Mouse (Mus musculus) heart, embryonic 11.5 days (tissue): ENCODE measurements at regions not wholly inside any gene's neighbourhood (a gene's known extent, or its start where the extent isn't known, plus 50 kb on each side); places are given as distances from the start of the nearest gene placed in this dataset.

Experiments used
- ATAC-seq: fragments of 200-750 bp; cut with Nextera tagmentation; replicated peaks from 2 replicates; pipeline ENCODE4 v1.8.0; 2017; ENCODE audit warnings: moderate library complexity; ENCODE audit not compliant: insufficient number of reproducible peaks, low FRiP score, low TSS enrichment
- H3K27ac ChIP-seq: fragments of 300-500 bp; sonication (generic); 2 replicates; pipeline ENCODE4 v1.5.1; 2014; ENCODE audit warnings: mild to moderate bottlenecking, low read depth, low read length
- H3K27me3 ChIP-seq: fragments of 300-500 bp; sonication (generic); 2 replicates; pipeline ENCODE4 v1.6.1; 2014; ENCODE audit warnings: mild to moderate bottlenecking, low read length, mixed read lengths; ENCODE audit not compliant: control insufficient read depth, insufficient read depth
- H3K36me3 ChIP-seq: fragments of 300-500 bp; sonication (generic); 2 replicates; pipeline ENCODE4 v1.6.1; 2014; ENCODE audit warnings: mild to moderate bottlenecking, low read length, moderate library complexity, mixed read lengths; ENCODE audit not compliant: control insufficient read depth, insufficient read depth
- H3K4me1 ChIP-seq: fragments of 300-500 bp; sonication (generic); 2 replicates; pipeline ENCODE4 v1.6.1; 2014; ENCODE audit warnings: low read length; ENCODE audit not compliant: control insufficient read depth, insufficient read depth
- H3K4me2 ChIP-seq: fragments of 300-500 bp; sonication (generic); 2 replicates; pipeline ENCODE4 v1.6.1; 2014; ENCODE audit warnings: mild to moderate bottlenecking, moderate library complexity
- H3K4me3 ChIP-seq: fragments of 300-500 bp; sonication (generic); 2 replicates; pipeline ENCODE4 v1.5.1; 2014; ENCODE audit warnings: low read depth, low read length
- H3K9ac ChIP-seq: fragments of 300-500 bp; sonication (generic); 2 replicates; pipeline ENCODE4 v1.6.1; 2014; ENCODE audit warnings: mild to moderate bottlenecking, low read depth, low read length, moderate library complexity
- H3K9me3 ChIP-seq: fragments of 300-500 bp; sonication (generic); replicated peaks from 2 replicates; pipeline ENCODE4 v1.6.1; 2016; ENCODE audit warnings: low read length; ENCODE audit not compliant: control insufficient read depth
- WGBS: fragments of 180-500 bp; shearing (Covaris S2); extraction: QIAGEN DNeasy Blood & Tissue Kit; methylation state at CpG from one replicate; pipeline ENCODE4 v1.1.7; 2014; ENCODE audit not compliant: insufficient replicate concordance; 5-methylcytosine and 5-hydroxymethylcytosine counted together

- ATAC-seq = no peak
- Histone ChIP-seq H3K9me3 (no peaks in the 10 kb centered on the region), H3K4me2 (no peak overlapping the region), H3K27me3 (no peaks in the 10 kb centered on the region), H3K9ac (no peak overlapping the region), H3K27ac (no peak overlapping the region), H3K4me3 (no peak overlapping the region), H3K36me3 (no peaks in the 10 kb centered on the region), H3K4me1 (peaks cover 3% of the 10 kb centered on the region; the same call in 1 of the 2 replicates)
- 87% methylated on average over 7 of the region's 7 CpGs for WGBS
Observed at GRCm38 (mm10) chr17:87867611-87868010, 53.2 kb upstream of the Rpl36-ps4 start.

GRCm38 (mm10) chr17:87866719-87867318, 54.0 kb upstream of the Rpl36-ps4 start:
- Histone ChIP-seq H3K9me3 (no peaks in the 10 kb centered on the region), H3K4me1 (peaks cover under 1% of the 10 kb centered on the region; the same call in 1 of the 2 replicates), H3K36me3 (no peaks in the 10 kb centered on the region), H3K9ac (no peak overlapping the region), H3K4me2 (no peak overlapping the region), H3K27ac (no peak overlapping the region), H3K27me3 (no peaks in the 10 kb centered on the region), H3K4me3 (no peak overlapping the region)
- 80% methylated on average over 15 of the region's 15 CpGs for WGBS
- no peak for ATAC-seq

- Histone ChIP-seq H3K36me3 (no peaks in the 10 kb centered on the region), H3K27me3 (no peaks in the 10 kb centered on the region), H3K4me2 (peak overlapping the region; percentile 41), H3K9me3 (no peaks in the 10 kb centered on the region), H3K4me1 (peaks cover 4% of the 10 kb centered on the region; the same call in 1 of the 2 replicates), H3K4me3 (no peak overlapping the region), H3K27ac (no peak overlapping the region), H3K9ac (no peak overlapping the region)
- no peak for ATAC-seq
- 18% methylated on average over 10 of the region's 10 CpGs for WGBS
Observed at GRCm38 (mm10) chr17:87866165-87866564, 54.6 kb upstream of the Rpl36-ps4 start.

GRCm38 (mm10) chr17:87865439-87865838, 55.3 kb upstream of the Rpl36-ps4 start:
- no peak overlapping the region for H3K4me3 ChIP-seq
- H3K9ac ChIP-seq = no peak overlapping the region
- H3K27ac ChIP-seq = peak overlapping the region; percentile 6; the same call in 1 of the 2 replicates
- no peak overlapping the region for H3K4me2 ChIP-seq
- no peaks in the 10 kb centered on the region for H3K36me3 ChIP-seq
- H3K4me1 ChIP-seq = peaks cover 4% of the 10 kb centered on the region; the same call in 1 of the 2 replicates
- no peaks in the 10 kb centered on the region for H3K27me3 ChIP-seq
- 85% methylated on average over 8 of the region's 8 CpGs for WGBS
- H3K9me3 ChIP-seq = no peaks in the 10 kb centered on the region
- ATAC-seq = no peak

DNA sequence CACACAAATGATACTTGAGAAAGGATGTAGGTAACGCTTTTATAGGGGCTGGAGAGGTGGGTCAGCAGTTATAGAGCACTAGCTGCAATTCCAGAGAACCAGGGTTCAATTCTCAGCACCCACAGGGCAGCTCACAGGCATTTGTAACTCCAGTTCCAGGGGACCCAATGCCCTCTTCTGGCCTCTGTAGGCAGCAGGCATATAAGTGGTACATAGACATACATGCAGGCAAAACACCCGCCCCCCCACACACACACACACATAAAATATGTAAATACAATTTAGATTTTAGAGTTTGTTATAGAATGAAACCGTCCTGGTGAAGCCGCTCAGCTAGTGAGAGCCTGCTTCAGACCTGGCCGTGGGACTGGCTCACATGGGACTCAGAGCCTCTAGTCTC, 55.9 kb upstream of the Rpl36-ps4 start:
- 92% methylated on average over 5 of the region's 5 CpGs for WGBS
- Histone ChIP-seq H3K4me3 (no peak overlapping the region), H3K4me1 (peaks cover 4% of the 10 kb centered on the region; the same call in 1 of the 2 replicates), H3K36me3 (no peaks in the 10 kb centered on the region), H3K9ac (no peak overlapping the region), H3K9me3 (no peaks in the 10 kb centered on the region), H3K27me3 (no peaks in the 10 kb centered on the region), H3K4me2 (no peak overlapping the region), H3K27ac (no peak overlapping the region)
- no peak for ATAC-seq

DNA sequence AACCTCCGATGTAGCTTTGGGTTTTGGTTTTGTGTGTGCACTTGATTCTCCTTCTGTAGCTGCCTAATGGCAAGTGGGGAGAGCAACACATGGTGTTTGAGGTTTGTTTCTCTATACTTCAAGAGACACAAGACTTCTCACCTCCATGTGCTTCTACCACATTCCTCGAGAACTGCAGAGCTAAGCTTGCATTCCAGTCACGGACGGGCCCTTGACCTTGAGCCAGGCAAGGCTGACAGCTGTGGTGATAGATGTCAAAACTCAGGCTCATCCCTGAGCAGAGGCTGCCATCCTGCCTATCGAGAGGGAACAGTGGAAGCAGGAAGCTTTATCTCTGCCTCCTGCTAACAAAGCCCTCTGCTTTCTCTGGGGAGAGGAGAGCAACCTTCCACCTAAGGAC, 59.2 kb upstream of the Rpl36-ps4 start:
- no peak overlapping the region for H3K4me3 ChIP-seq
- no peak for ATAC-seq
- no peaks in the 10 kb centered on the region for H3K27me3 ChIP-seq
- H3K4me1 ChIP-seq = peaks cover 4% of the 10 kb centered on the region; the same call in 1 of the 2 replicates
- no peaks in the 10 kb centered on the region for H3K36me3 ChIP-seq
- 23% methylated on average over 5 of the region's 5 CpGs for WGBS
- H3K27ac ChIP-seq = no peak overlapping the region
- H3K4me2 ChIP-seq = no peak overlapping the region
- H3K9ac ChIP-seq = no peak overlapping the region
- no peaks in the 10 kb centered on the region for H3K9me3 ChIP-seq

- Histone ChIP-seq H3K9me3 (no peaks in the 10 kb centered on the region), H3K36me3 (no peaks in the 10 kb centered on the region), H3K4me2 (no peak overlapping the region), H3K27me3 (no peaks in the 10 kb centered on the region), H3K27ac (no peak overlapping the region), H3K4me3 (no peak overlapping the region), H3K9ac (no peak overlapping the region), H3K4me1 (no peaks in the 10 kb centered on the region)
- 55% methylated on average over 1 of the region's 1 CpGs for WGBS
- no peak for ATAC-seq
Observed at GRCm38 (mm10) chr17:87851456-87851855, 53.7 kb upstream of the Kcnk12 start.

GRCm38 (mm10) chr17:87849897-87850296, 52.1 kb upstream of the Kcnk12 start:
- H3K9ac ChIP-seq = no peak overlapping the region
- no peaks in the 10 kb centered on the region for H3K36me3 ChIP-seq
- H3K4me1 ChIP-seq = no peaks in the 10 kb centered on the region
- H3K27me3 ChIP-seq = no peaks in the 10 kb centered on the region
- no peak overlapping the region for H3K4me2 ChIP-seq
- no peak for ATAC-seq
- H3K27ac ChIP-seq = no peak overlapping the region
- 73% methylated on average over 7 of the region's 7 CpGs for WGBS
- H3K9me3 ChIP-seq = no peaks in the 10 kb centered on the region
- H3K4me3 ChIP-seq = no peak overlapping the region

DNA sequence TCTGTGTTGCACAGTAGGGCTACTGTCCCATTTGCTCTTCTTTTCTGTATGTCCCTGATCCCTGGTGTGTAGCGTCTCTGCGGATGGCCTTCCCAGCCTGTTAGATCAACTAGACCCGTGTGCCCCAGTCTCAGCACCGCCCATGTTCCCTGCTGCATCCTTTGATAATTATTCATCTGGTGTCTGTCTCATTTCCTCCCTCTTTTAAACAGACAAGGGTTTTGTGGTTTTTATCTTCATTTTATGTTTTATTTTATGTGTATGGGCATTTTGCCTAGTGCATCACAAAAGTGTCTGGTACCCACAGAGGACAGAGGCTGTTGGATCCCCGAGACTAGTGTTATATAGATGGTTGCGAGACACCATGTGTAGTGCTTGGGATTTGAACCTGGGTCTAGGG, 51.6 kb upstream of the Kcnk12 start:
- 81% methylated on average over 6 of the region's 6 CpGs for WGBS
- Histone ChIP-seq H3K4me2 (no peak overlapping the region), H3K9ac (no peak overlapping the region), H3K36me3 (no peaks in the 10 kb centered on the region), H3K4me3 (no peak overlapping the region), H3K4me1 (no peaks in the 10 kb centered on the region), H3K27ac (no peak overlapping the region), H3K27me3 (no peaks in the 10 kb centered on the region), H3K9me3 (no peaks in the 10 kb centered on the region)
- ATAC-seq = no peak
